Mouse (Mus musculus) G1E (cell line): ENCODE results near the gene Robo2. TPM values are rescaled to one million over a fixed set of nuclear protein-coding genes. Genes with fewer than 3 reads are reported as not detected.
"Not testable (repeated sequence)": the region's sequence is repeated elsewhere in the genome, so short reads cannot be mapped to it uniquely, and the experiment has no call there.

Source experiments
- ATAC-seq: 2 replicates; pipeline ENCODE4 v1.8.0; 2016; ENCODE audit warnings: mild to moderate bottlenecking; ENCODE audit not compliant: insufficient number of reproducible peaks, poor library complexity, low FRiP score, severe bottlenecking; ENCODE audit errors: extremely low read depth
- DNase-seq: peaks from one replicate; pipeline ENCODE4 v3.0.0; 2012; ENCODE audit warnings: low spot score
- H3K27me3 ChIP-seq: 2 replicates; pipeline ENCODE4 v1.6.1; 2012; ENCODE audit warnings: mild to moderate bottlenecking, low read length, inconsistent platforms; ENCODE audit not compliant: insufficient read depth
- H3K36me3 ChIP-seq: replicated peaks from 2 replicates; pipeline ENCODE3; 2012; ENCODE audit warnings: mild to moderate bottlenecking, inconsistent platforms
- H3K4me1 ChIP-seq: 2 replicates; pipeline ENCODE4 v1.6.1; 2012; ENCODE audit warnings: low read depth, low read length, inconsistent platforms, mixed read lengths; ENCODE audit not compliant: insufficient read depth
- H3K4me3 ChIP-seq: 2 replicates; pipeline ENCODE4 v1.5.1; 2012; ENCODE audit warnings: low read depth, mild to moderate bottlenecking, inconsistent platforms, low read length, moderate library complexity, mixed read lengths
- H3K9me3 ChIP-seq: replicated peaks from 2 replicates; pipeline ENCODE4 v1.6.1; 2012; ENCODE audit warnings: inconsistent platforms
- CTCF ChIP-seq: IDR thresholded peaks from 2 replicates; pipeline ENCODE4 v1.5.1; 2012; ENCODE audit warnings: low read depth, low read length, inconsistent platforms, mixed read lengths
- GATA1 ChIP-seq: IDR thresholded peaks from 2 replicates; pipeline ENCODE4 v1.6.1; 2012; ENCODE audit warnings: borderline replicate concordance, low read length, inconsistent platforms, mixed read lengths
- GATA2 ChIP-seq: IDR thresholded peaks from 2 replicates; pipeline ENCODE4 v1.6.1; 2012; ENCODE audit warnings: low read depth, low read length, inconsistent platforms, borderline replicate concordance
- POLR2AphosphoS5 ChIP-seq: IDR thresholded peaks from 2 replicates; pipeline ENCODE4 v1.6.1; 2012; ENCODE audit warnings: low read depth, low read length, inconsistent platforms; ENCODE audit not compliant: insufficient replicate concordance
- TAL1 ChIP-seq: conservative IDR thresholded peaks from 2 replicates; pipeline ENCODE4 v1.6.1; 2012; ENCODE audit warnings: low read depth, low read length, inconsistent platforms, mixed read lengths
- polyA plus RNA-seq: library from polyadenylated mRNA; stranded (reverse); fragments of >175 nt; gene quantifications from 2 replicates; pipeline ENCODE4 v1.2.3, GENCODE M21; 2012
- total RNA-seq, 2 experiments: library from RNA; stranded (forward) in 1 of 2; stranded (reverse) in 1 of 2; fragments of 200-1000 nt in 1 of 2; fragments of >200 nt in 1 of 2; fragmentation: Nextera tagmentation in 1 of 2; gene quantifications; 2 replicates each; pipeline ENCODE4 v1.2.3; 2014 to 2017

Gene Robo2
- total and polyA plus RNA-seq, 3 experiments: 0.44 TPM; not detected in 2

- TF ChIP-seq POLR2AphosphoS5 (no peak), GATA1 (no peak), TAL1 (no peak), CTCF (no peak), GATA2 (no peak)
- ATAC-seq (no peak), DNase-seq (no peak)
- Histone ChIP-seq H3K4me1 (no peaks in the 10 kb centered on the region), H3K36me3 (no peaks in the 10 kb centered on the region), H3K9me3 (no peaks in the 10 kb centered on the region), H3K27me3 (no peaks in the 10 kb centered on the region), H3K4me3 (no peak overlapping the region)
These were observed 362.6 kb downstream of the Robo2 start for GRCm38 (mm10) chr16:74048980-74049379.

- Histone ChIP-seq H3K9me3 (no peaks in the 10 kb centered on the region), H3K36me3 (no peaks in the 10 kb centered on the region), H3K4me1 (no peaks in the 10 kb centered on the region), H3K4me3 (no peak overlapping the region), H3K27me3 (no peaks in the 10 kb centered on the region)
- DNase-seq (no peak), ATAC-seq (no peak)
- TF ChIP-seq GATA2 (no peak), GATA1 (no peak), POLR2AphosphoS5 (no peak), TAL1 (no peak), CTCF (no peak)
These were observed 364.4 kb downstream of the Robo2 start for GRCm38 (mm10) chr16:74047232-74047631.

GRCm38 (mm10) chr16:74040797-74041196 is 370.8 kb downstream of the Robo2 start:
- not testable (repeated sequence) for ATAC-seq, H3K4me3 ChIP-seq, H3K4me1 ChIP-seq, H3K36me3 ChIP-seq, DNase-seq, H3K9me3 ChIP-seq, H3K27me3 ChIP-seq

GRCm38 (mm10) chr16:74027822-74028221 is 383.8 kb downstream of the Robo2 start:
- 0 out of 2 replicates have a peak, but pooled peaks cover 3% of the 10 kb centered on the region for H3K27me3 ChIP-seq
- no peaks in the 10 kb centered on the region for H3K36me3 ChIP-seq
- no peak overlapping the region for H3K4me3 ChIP-seq
- TF ChIP-seq POLR2AphosphoS5 (no peak), GATA2 (no peak), GATA1 (no peak), TAL1 (no peak), CTCF (no peak)
- H3K9me3 ChIP-seq: no peaks in the 10 kb centered on the region
- no peaks in the 10 kb centered on the region for H3K4me1 ChIP-seq
- no peak for ATAC-seq
- DNase-seq: no peak

GRCm38 (mm10) chr16:74022281-74022978 is 389.2 kb downstream of the Robo2 start:
- ATAC-seq (no peak), DNase-seq (no peak)
- H3K36me3 ChIP-seq: no peaks in the 10 kb centered on the region
- no peaks in the 10 kb centered on the region for H3K4me1 ChIP-seq
- no peaks in the 10 kb centered on the region for H3K9me3 ChIP-seq
- H3K27me3 ChIP-seq: no peaks in the 10 kb centered on the region
- no peak overlapping the region for H3K4me3 ChIP-seq
- no peak for TF ChIP-seq CTCF
- TF ChIP-seq TAL1: no peak
- no peak for TF ChIP-seq POLR2AphosphoS5
- no peak for TF ChIP-seq GATA2
- TF ChIP-seq GATA1: no peak

GRCm38 (mm10) chr16:74005767-74006166 is 405.9 kb downstream of the Robo2 start:
- TF ChIP-seq GATA2 (no peak), TAL1 (no peak), POLR2AphosphoS5 (no peak), CTCF (no peak), GATA1 (no peak)

GRCm38 (mm10) chr16:74001331-74001730 is 410.3 kb downstream of the Robo2 start:
- no peak for DNase-seq

More at GRCm38 (mm10) chr16:74005767-74006166, 405.9 kb downstream of the Robo2 start:
- DNase-seq: no peak
- Histone ChIP-seq H3K4me1 (no peaks in the 10 kb centered on the region), H3K9me3 (no peaks in the 10 kb centered on the region), H3K4me3 (no peak overlapping the region), H3K36me3 (no peaks in the 10 kb centered on the region), H3K27me3 (no peaks in the 10 kb centered on the region)
- no peak for ATAC-seq

More at GRCm38 (mm10) chr16:74001331-74001730, 410.3 kb downstream of the Robo2 start:
- no peak for TF ChIP-seq POLR2AphosphoS5
- no peak for TF ChIP-seq TAL1
- TF ChIP-seq GATA2: no peak
- no peak for TF ChIP-seq GATA1
- TF ChIP-seq CTCF: no peak
- Histone ChIP-seq H3K9me3 (no peaks in the 10 kb centered on the region), H3K27me3 (no peaks in the 10 kb centered on the region), H3K36me3 (no peaks in the 10 kb centered on the region), H3K4me3 (no peak overlapping the region), H3K4me1 (no peaks in the 10 kb centered on the region)
- no peak for ATAC-seq
